10 mouse cellular contexts compared by ENCODE assay signal in genomic region chr10:96333224-96333623, GRCm38 (mm10).
DNase-seq lines count a peak whose midpoint lies in the region; ATAC-seq and TF ChIP-seq lines count a peak whose summit lies in the region.
"Had no signal": no experiment of that assay in that cellular context is flagged by ENCODE, and none has a peak within 500 bp of the region (broad histone marks: within the 10 kb centered on the region; RNA-seq: fewer than 3 reads in every experiment).

No protein-coding gene starts in this region.

- H3K27ac ChIP-seq in midbrain, embryonic 10.5 days (replicated peaks) = peak overlapping the region; percentile 49; the same call in 1 of the 2 replicates
- no peak overlapping the region for H3K27ac ChIP-seq in midbrain, embryonic 15.5 days
- H3K27ac ChIP-seq in liver, embryonic 13.5 days = no peak overlapping the region
- peak overlapping the region; percentile 96 for H3K27ac ChIP-seq in spleen, adult 2 months (ENCODE audit: insufficient read depth, low read length)
- H3K27ac ChIP-seq: midbrain, embryonic 12.5 days had no signal

- TF ChIP-seq CTCF in spleen, adult 2 months (IDR thresholded peaks at IDR 0.05; ENCODE audit: extremely low read depth, insufficient read depth, insufficient read length, insufficient replicate concordance) = peak; percentile 52; the same call in 1 of the 2 replicates

- no peak overlapping the region for H3K9ac ChIP-seq in midbrain, embryonic 15.5 days
- no peak overlapping the region for H3K9ac ChIP-seq in liver, embryonic 13.5 days
- H3K9ac ChIP-seq: midbrain, embryonic 12.5 days had no signal

- 78% methylated on average over 6 of the region's 6 CpGs for WGBS in midbrain, embryonic 10.5 days
- 83% methylated on average over 6 of the region's 6 CpGs for WGBS in midbrain, embryonic 15.5 days
- 28% methylated on average over 6 of the region's 6 CpGs for WGBS in liver, embryonic 13.5 days (ENCODE audit: insufficient replicate concordance)
- WGBS in spleen, adult 2 months = 13% methylated on average over 6 of the region's 6 CpGs

- DNase-seq in adrenal gland, adult 8-10 months = peak; percentile 25
- DNase-seq in adrenal gland, adult 18-20 months (ENCODE audit: low spot score in 2 of 2) = no peak
- no peak for DNase-seq in midbrain, embryonic 10.5 days (ENCODE audit: low spot score)
- DNase-seq in liver, embryonic 13.5 days = no peak
- DNase-seq in spleen, adult 2 months (ENCODE audit: low read depth in 1 of 2, low spot score in 2 of 2) = peak; percentile 69 to 84
- DNase-seq in cerebellum, adult 18-20 months = no peak
- DNase-seq in cerebellum, adult 11 months = no peak

- H3K36me3 ChIP-seq in midbrain, embryonic 10.5 days = no peaks in the 10 kb centered on the region
- no peaks in the 10 kb centered on the region for H3K36me3 ChIP-seq in midbrain, embryonic 15.5 days (replicated peaks)
- H3K36me3 ChIP-seq in liver, embryonic 13.5 days = no peaks in the 10 kb centered on the region
- H3K36me3 ChIP-seq in spleen, adult 2 months (ENCODE audit: control insufficient read depth, insufficient read depth, low read length) = no peaks in the 10 kb centered on the region
- H3K36me3 ChIP-seq: midbrain, embryonic 12.5 days had no signal

- H3K4me2 ChIP-seq in midbrain, embryonic 15.5 days = no peak overlapping the region
- H3K4me2 ChIP-seq in liver, embryonic 13.5 days = no peak overlapping the region
- H3K4me2 ChIP-seq: midbrain, embryonic 12.5 days had no signal

- ATAC-seq in midbrain, embryonic 15.5 days (replicated peaks) = no peak
- ATAC-seq in liver, embryonic 13.5 days (ENCODE audit: low read depth) = peak; percentile 47

- TF ChIP-seq POLR2A in spleen, adult 2 months (IDR thresholded peaks at IDR 0.05; ENCODE audit: low read depth, low read length) = no peak

- no peak overlapping the region for H3K4me3 ChIP-seq in midbrain, embryonic 10.5 days
- H3K4me3 ChIP-seq in midbrain, embryonic 15.5 days = no peak overlapping the region
- no peak overlapping the region for H3K4me3 ChIP-seq in liver, embryonic 13.5 days (replicated peaks)
- H3K4me3 ChIP-seq in spleen, adult 2 months (ENCODE audit: extremely low read depth, insufficient read depth, insufficient read length) = peak overlapping the region; percentile 15; the same call in 1 of the 2 replicates
- H3K4me3 ChIP-seq: erythroblast, embryonic 14.5 days; midbrain, embryonic 12.5 days had no signal

- H3K27me3 ChIP-seq in midbrain, embryonic 10.5 days (ENCODE audit: low read depth, poor library complexity, severe bottlenecking) = no peaks in the 10 kb centered on the region
- H3K27me3 ChIP-seq in midbrain, embryonic 15.5 days (replicated peaks) = no peaks in the 10 kb centered on the region
- H3K27me3 ChIP-seq in liver, embryonic 13.5 days = no peaks in the 10 kb centered on the region
- no peaks in the 10 kb centered on the region for H3K27me3 ChIP-seq in spleen, adult 2 months (ENCODE audit: control insufficient read depth, insufficient read depth, low read length)
- H3K27me3 ChIP-seq: midbrain, embryonic 12.5 days had no signal

- H3K9me3 ChIP-seq in midbrain, embryonic 10.5 days (replicated peaks) = no peaks in the 10 kb centered on the region
- H3K9me3 ChIP-seq in midbrain, embryonic 15.5 days = no peaks in the 10 kb centered on the region
- no peaks in the 10 kb centered on the region for H3K9me3 ChIP-seq in liver, embryonic 13.5 days (replicated peaks)
- H3K9me3 ChIP-seq: midbrain, embryonic 12.5 days had no signal

- peaks cover 36% of the 10 kb centered on the region for H3K4me1 ChIP-seq in midbrain, embryonic 10.5 days
- H3K4me1 ChIP-seq in midbrain, embryonic 15.5 days = peaks cover 8% of the 10 kb centered on the region
- H3K4me1 ChIP-seq in liver, embryonic 13.5 days (replicated peaks) = no peaks in the 10 kb centered on the region
- peaks cover 36% of the 10 kb centered on the region for H3K4me1 ChIP-seq in spleen, adult 2 months (ENCODE audit: control insufficient read depth, insufficient read depth, insufficient read length)
- H3K4me1 ChIP-seq: midbrain, embryonic 12.5 days had no signal

Comparison
In these comparisons a context has a peak if more than half of its experiments do, and no peak if none do; other contexts are left out.
1. DNase-seq: peak in adrenal gland, adult 8-10 months (single experiment) and spleen, adult 2 months (2 of 2); none in adrenal gland, adult 18-20 months (0 of 2), midbrain, embryonic 10.5 days (single experiment), liver, embryonic 13.5 days (single experiment), cerebellum, adult 18-20 months (0 of 2) and cerebellum, adult 11 months (single experiment).
2. H3K27ac ChIP-seq: peak in midbrain, embryonic 10.5 days (single experiment) and spleen, adult 2 months (single experiment); none in midbrain, embryonic 15.5 days (single experiment) and liver, embryonic 13.5 days (single experiment).